Mouse (Mus musculus): ENCODE data around the gene Cntd1. TPM values are rescaled to one million over a fixed set of nuclear protein-coding genes. Genes with fewer than 3 reads are reported as not detected.

The Cntd1 gene
- polyA plus RNA-seq (2017; shearing (Covaris generic)): 0.33 TPM

DNA sequence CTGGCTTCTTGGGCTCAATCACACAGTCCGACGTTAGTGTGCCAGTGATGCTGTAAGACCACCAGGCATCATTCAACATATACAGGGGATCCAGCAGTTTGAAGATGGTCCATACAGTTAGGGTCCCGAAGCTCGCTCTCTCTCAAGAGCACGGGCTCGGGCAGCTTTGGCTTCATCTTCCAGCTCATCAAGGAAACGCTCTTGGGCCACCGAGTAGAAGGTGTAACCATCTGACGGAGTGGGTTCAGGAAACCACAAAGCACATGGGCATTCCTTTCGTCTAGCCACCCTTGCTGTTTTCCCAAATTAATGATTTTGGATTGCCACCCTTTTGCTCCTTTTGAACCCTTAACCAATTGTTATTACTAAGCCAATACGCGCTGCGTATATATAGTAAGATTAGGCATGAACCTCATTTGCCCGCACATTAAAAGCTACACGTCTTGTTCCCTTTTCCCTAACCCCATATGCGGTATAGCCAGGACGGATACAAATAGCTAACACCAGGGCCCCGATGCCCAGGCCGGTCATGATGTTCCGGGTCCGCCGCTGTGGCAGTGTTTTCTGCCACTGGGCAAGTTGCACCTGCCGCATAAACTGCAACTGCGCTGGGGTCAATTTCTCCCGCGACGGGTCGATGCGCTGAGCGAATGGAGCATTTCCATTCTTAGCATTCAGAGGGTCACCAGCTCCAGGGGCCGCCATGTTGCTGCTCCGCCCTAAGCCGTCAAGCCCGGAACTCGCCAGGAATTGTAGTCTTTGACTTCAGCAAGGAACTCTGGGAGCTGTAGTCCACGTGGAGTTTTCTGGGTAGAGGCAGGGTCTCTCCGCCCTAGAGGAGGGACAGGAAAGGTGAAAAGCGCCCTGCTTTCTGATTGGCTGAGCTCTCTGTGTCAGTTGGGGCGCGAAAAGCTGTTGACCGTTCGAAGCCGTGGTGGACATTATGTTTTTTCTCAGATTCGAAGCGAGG is at the start of gene Cntd1, which contains the start of gene Coa3:
Gene Cntd1 (plus strand): TSS at position 790 of the 970 bp plus-strand sequence.
Gene Coa3 (minus strand): TSS at position 892 of the 970 bp plus-strand sequence.

DNA sequence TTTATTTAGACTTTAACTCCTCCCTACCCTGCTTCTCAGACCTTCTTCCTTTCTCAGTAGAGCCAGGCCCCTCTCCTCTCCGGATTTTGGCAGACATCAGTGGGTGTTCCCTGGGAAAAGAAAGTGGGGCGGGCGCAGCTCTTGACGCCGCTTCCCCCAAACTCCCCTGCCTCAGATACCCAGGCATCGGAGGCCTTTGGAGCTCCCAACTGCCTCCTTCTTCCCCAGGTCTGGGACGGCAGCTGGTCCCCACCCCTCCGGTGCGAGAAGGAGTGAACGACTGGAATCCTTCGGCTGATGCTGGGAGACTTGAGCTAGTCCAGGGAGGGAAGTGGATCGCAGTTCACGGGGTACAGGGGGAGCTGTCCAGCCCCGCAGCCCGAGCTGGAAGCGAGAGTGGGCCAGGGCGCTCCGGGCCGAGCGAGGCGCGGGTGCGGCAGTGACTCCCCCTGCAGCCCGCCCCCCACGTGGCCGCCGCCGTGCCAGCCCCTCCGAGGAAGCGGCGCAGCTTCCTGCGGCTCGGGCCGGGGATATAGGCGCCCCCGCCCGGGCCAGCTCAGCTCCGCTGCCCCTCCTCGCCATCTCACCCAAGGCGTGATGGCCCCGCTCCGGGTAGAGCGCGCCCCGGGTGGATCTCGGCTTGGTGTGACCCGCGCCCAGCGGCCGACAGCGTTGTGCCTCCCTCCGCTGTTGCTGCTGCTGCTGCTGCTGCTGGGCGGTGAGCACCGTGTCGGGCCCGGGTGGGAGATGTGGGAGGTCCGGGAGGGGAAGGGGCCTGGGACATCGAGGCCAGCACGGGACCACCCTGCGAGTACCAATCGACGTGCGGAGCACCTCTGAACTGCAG is 32.7 kb upstream of the Cntd1 start, which contains the start of gene Ramp2:
Gene Ramp2 (plus strand): TSS at position 174 of the 847 bp plus-strand sequence.

DNA sequence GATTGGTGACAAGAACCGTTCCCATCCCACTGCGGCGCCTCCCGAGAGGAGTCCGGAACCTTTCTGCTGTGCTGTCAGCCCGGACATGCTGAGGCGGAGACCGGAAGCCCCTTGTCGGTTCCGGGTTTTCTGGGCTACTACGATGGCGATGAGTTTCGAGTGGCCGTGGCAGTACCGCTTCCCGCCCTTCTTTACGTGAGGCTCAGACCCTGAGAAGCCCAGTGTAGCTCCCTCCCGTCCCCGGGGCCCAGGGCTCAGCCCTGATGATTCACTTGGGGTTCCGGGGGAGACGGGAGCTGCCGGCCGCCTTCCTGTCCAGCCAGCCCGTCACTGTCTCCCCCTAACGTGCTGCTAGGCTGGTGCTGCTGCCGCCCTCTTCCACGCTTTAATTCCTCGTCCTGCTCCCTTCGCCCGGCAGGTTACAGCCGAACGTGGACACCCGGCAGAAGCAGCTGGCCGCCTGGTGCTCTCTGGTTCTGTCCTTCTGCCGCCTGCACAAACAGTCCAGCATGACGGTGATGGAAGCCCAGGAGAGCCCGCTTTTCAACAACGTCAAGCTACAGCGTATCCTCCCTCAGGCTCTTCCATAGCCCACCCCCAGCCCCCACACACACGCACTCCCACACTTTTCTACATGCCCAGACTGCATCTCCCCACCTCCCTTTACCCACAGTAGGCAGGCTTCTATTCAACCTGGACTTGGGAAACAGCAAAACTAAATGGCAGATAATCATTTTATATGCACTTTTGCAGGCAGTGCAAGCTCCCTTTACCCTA is 25.0 kb upstream of the Cntd1 start, which contains the start of gene Vps25:
Gene Vps25 (plus strand): TSS at position 95 of the 777 bp plus-strand sequence.

DNA sequence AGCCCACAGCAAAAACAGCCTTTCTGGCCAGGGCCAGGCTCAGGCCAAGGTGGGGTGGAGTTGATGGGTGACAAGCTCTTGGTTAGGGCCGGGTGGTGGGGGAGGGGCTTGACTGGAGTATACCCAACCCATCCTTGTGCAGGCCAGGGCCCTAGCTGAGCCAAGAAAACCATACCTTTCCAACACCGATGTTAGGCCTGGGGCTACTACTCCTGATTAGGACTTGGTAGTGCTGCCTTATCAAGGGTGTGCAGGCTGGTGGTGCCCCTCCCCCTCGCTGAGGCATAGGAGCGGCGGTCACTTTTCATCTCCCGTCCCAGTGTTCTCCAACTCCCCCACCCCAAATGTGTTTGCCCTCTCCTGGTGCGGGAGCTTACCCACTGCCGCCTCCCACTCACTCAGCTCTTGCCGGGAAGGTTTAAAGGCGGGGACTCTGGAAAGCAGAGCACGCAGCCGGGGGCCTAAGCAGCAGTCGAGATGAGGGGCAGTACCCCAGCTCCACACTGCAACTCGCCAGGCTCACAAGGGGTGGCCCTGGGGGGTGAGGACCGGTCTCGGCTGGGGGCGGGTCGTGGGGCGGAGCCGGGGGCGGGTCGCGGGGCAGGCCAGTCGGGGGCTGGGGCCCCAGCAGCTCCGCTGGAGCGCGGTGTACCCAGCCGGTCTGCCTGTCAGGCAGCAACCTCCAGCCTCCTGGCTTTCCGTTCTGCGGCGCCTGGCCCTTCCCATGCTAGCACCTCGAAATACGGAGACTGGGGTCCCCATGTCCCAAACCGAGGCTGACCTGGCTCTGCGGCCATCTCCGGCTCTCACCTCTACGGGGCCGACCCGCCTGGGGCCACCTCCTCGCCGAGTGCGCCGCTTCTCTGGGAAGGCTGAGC is 18.6 kb upstream of the Cntd1 start, which contains the start of gene Wnk4:
Gene Wnk4 (plus strand): TSS at position 620 of the 878 bp plus-strand sequence.

DNA sequence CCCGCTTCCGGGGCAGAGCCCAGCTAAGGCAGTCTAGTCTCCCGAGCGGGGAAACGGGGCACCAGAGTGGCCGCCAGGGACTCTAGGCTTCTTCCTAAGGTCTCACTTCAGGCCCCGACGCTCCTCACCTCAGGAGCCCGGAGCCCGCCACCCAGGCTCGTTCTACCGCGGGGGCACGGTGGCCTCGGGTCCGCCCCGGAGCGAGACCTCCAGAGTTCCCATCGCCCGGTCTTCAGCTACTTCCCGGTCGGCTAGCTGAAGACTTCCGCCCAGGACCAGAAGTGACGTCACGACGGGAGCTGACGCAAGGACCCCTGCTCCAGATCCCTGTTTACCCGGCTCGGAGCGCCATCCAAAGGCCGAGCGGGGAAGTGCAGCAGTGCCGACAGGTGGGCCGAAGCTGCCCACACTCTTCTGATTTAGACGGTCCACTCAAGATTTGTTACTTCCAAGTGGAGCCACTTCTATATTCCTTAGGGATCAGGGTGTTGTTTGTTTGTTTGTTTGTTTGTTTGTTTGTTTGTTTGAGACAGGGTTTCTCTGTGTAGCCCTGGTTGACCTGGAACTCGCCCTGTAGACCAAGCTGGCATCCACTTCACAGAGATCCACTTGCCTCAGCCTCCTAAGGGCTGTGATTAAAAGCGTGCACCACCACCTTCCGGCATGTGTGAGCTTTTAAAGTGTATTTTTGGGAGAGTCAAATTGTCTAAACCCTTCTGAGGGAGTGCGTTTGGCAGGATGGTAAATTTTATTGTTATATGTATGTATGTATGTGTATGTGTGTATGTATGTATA is 23.4 kb downstream of the Cntd1 start, which contains the start of gene Becn1:
Gene Becn1 (minus strand): TSS at position 283 of the 795 bp plus-strand sequence.

DNA sequence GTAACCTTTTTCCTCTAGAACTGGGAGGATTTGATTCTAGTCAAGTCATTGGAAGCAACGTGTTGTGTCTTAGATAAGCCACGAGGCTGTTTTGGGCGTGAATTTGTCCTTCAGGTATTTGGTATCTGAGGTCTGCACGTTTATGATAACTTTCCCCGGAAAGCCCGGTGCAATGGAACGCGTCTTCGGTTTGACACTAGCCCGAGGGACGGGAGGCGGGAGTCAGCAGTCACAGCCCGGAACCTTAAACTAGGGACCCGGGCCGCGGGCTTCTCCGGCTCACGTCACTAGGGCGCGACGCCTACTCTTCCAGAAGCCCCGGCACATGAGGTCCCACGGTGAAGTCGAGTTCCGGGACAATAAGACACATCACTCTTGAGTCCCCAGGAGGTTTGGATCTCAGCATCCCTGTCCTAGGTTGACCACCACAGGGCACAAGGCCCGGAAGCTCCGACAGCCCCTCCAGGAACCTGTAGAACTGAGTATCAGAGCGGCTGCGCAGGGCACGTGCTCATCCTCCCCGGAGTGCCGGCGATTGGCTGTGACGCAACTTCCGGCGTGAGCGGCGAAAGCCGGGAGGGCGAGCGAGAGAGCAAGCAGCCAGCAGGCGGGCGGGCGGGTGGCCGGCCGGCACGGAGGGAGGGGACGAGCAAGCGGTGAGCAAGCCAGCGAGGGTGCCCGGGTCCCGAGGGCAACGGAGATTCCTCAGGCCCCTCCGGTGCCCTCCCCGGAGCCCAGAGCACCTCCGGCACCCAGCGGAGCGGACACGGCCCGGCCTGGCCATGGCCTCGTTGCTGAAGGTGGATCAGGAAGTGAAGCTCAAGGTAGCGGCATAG is 37.1 kb downstream of the Cntd1 start, which contains the start of gene Psme3:
Gene Psme3 (plus strand): TSS at position 549 of the 836 bp plus-strand sequence.

DNA sequence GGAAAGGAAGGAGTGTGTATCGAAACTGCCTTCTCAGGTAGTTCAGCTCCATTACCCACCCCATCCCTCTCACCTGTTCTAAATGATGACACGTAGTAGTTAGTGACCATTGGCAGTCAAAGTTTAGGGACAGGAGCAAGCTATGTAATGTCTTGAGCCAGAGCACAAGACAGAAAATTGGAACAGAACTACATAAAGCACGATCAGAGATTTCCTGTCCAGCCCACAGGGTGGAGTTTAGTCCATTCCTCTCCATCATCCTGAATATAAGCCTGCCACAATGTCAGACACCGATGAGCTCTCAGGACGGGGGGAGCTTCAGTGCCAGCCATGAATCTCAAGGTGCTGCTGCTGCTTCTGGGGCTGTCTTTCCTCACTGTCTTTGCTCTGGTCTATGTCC is 46.0 kb downstream of the Cntd1 start, which contains the start of gene Aoc2:
Gene Aoc2 (plus strand): TSS at position 301 of the 400 bp plus-strand sequence.

DNA sequence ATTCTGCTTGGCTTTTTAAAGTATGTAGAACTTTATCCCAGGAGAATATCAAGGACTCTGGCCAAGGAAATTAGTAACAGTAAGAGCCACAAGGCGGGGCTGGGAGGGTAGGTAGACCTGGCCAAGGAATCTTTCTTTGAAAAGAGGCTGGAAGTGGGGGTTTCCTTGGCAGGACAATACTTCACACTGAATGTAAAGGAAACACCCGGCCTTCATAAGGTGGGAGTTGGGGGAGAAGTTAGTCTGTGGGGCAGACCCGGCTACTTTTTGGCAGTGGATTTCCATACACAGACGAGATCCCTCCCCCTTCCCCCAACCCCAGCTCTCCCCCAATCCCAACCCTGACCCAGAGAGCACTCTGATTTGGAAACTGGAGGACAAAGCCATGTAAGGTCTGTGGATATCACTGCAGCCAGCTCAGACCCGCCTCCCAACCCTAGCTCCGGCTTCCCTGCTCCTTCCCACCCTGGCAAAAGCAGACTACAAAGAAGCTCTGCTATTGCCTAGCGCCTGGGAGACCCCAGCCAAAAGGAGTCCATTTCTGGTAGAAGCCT is 51.6 kb downstream of the Cntd1 start, which contains the start of gene Aoc3:
Gene Aoc3 (plus strand): TSS at position 235 of the 554 bp plus-strand sequence.

Other genes starting within 250 kb of the Cntd1 start
- 5.5 TPM for gene Naglu, start 209.0 kb upstream of the Cntd1 start, polyA plus RNA-seq (2017; shearing (Covaris generic))
- 0.20 TPM for gene Hsd17b1, start 200.6 kb upstream of the Cntd1 start, polyA plus RNA-seq (2017; shearing (Covaris generic))
- 41.6 TPM for gene Coasy, start 196.4 kb upstream of the Cntd1 start, polyA plus RNA-seq (2017; shearing (Covaris generic))
- gene Mlx, start 191.7 kb upstream of the Cntd1 start, polyA plus RNA-seq (2017; shearing (Covaris generic)): 123 TPM
- 9.8 TPM for gene Psmc3ip, start 183.6 kb upstream of the Cntd1 start, polyA plus RNA-seq (2017; shearing (Covaris generic))
- gene Retreg3, start 159.1 kb upstream of the Cntd1 start, polyA plus RNA-seq (2017; shearing (Covaris generic)): 43.8 TPM
- gene Tubg1, start 159.1 kb upstream of the Cntd1 start, polyA plus RNA-seq (2017; shearing (Covaris generic)): 44.6 TPM
- gene Tubg2, start 123.1 kb upstream of the Cntd1 start, polyA plus RNA-seq (2017; shearing (Covaris generic)): 4.5 TPM
- 0.05 TPM for gene Cntnap1, start 108.5 kb upstream of the Cntd1 start, polyA plus RNA-seq (2017; shearing (Covaris generic))
- gene Plekhh3, start 107.7 kb upstream of the Cntd1 start, polyA plus RNA-seq (2017; shearing (Covaris generic)): not detected
- 2.0 TPM for gene Ccr10, start 103.6 kb upstream of the Cntd1 start, polyA plus RNA-seq (2017; shearing (Covaris generic))
- gene Ezh1, start 52.5 kb upstream of the Cntd1 start, polyA plus RNA-seq (2017; shearing (Covaris generic)): 98.0 TPM
- gene Ramp2, start 33.0 kb upstream of the Cntd1 start, polyA plus RNA-seq (2017; shearing (Covaris generic)): 0.36 TPM
- gene Vps25, start 25.3 kb upstream of the Cntd1 start, polyA plus RNA-seq (2017; shearing (Covaris generic)): 178 TPM
- 6.2 TPM for gene Wnk4, start 18.4 kb upstream of the Cntd1 start, polyA plus RNA-seq (2017; shearing (Covaris generic))
- gene Coa3, start 102 bp downstream of the Cntd1 start, polyA plus RNA-seq (2017; shearing (Covaris generic)): 134 TPM
- 232 TPM for gene Becn1, start 23.3 kb downstream of the Cntd1 start, polyA plus RNA-seq (2017; shearing (Covaris generic))
- gene Psme3, start 37.2 kb downstream of the Cntd1 start, polyA plus RNA-seq (2017; shearing (Covaris generic)): 93.7 TPM
- 3.4 TPM for gene Aoc2, start 46.1 kb downstream of the Cntd1 start, polyA plus RNA-seq (2017; shearing (Covaris generic))
- gene Aoc3, start 51.6 kb downstream of the Cntd1 start, polyA plus RNA-seq (2017; shearing (Covaris generic)): not detected
- gene G6pc, start 88.5 kb downstream of the Cntd1 start, polyA plus RNA-seq (2017; shearing (Covaris generic)): not detected
- 51.8 TPM for gene Aarsd1, start 138.6 kb downstream of the Cntd1 start, polyA plus RNA-seq (2017; shearing (Covaris generic))
- gene Gm27029, start 145.8 kb downstream of the Cntd1 start, polyA plus RNA-seq (2017; shearing (Covaris generic)): 2.4 TPM
- 7.5 TPM for gene Rundc1, start 146.1 kb downstream of the Cntd1 start, polyA plus RNA-seq (2017; shearing (Covaris generic))
- 0.94 TPM for gene Ptges3l, start 146.3 kb downstream of the Cntd1 start, polyA plus RNA-seq (2017; shearing (Covaris generic))
- gene Rpl27, start 163.3 kb downstream of the Cntd1 start, polyA plus RNA-seq (2017; shearing (Covaris generic)): 395 TPM
- 215 TPM for gene Ifi35, start 169.4 kb downstream of the Cntd1 start, polyA plus RNA-seq (2017; shearing (Covaris generic))
- not detected for gene Rnd2, start 186.0 kb downstream of the Cntd1 start, polyA plus RNA-seq (2017; shearing (Covaris generic))
- gene Vat1, start 187.2 kb downstream of the Cntd1 start, polyA plus RNA-seq (2017; shearing (Covaris generic)): 0.38 TPM